Mouse (Mus musculus) olfactory bulb, adult 2 months (tissue): ENCODE results near the gene Rab38.

ENCODE experiments used
- CTCF ChIP-seq: fragments of 200-500 bp; IDR thresholded peaks from 2 replicates; pipeline ENCODE4 v1.5.1; 2012; ENCODE audit warnings: low read depth, mild to moderate bottlenecking, low read length, moderate library complexity; ENCODE audit not compliant: insufficient read depth
- POLR2A ChIP-seq: fragments of 200-500 bp; IDR thresholded peaks from 2 replicates; pipeline ENCODE4 v1.6.1; 2012; ENCODE audit warnings: mild to moderate bottlenecking, low read depth, low read length, moderate library complexity; ENCODE audit not compliant: insufficient read depth

GRCm38 (mm10) chr7:88423889-88424288 is 6.2 kb upstream of the Rab38 start:
- no peak for TF ChIP-seq CTCF
- no peak for TF ChIP-seq POLR2A
